Mouse (Mus musculus) brain, embryonic 14.5 days (tissue): ENCODE measurements around the gene Syngr4. TPM values are rescaled to one million over a fixed set of nuclear protein-coding genes. Genes with fewer than 3 reads are reported as not detected.
A peak's percentile ranks its signal among the peaks of the same experiment; 100 is the strongest.
"Not testable (repeated sequence)": the region's sequence is repeated elsewhere in the genome, so short reads cannot be mapped to it uniquely, and the experiment has no call there.

Source experiments
- DNase-seq: peaks from one replicate; pipeline ENCODE4 v3.0.0-alpha.2; 2011; ENCODE audit warnings: low read depth
- CTCF ChIP-seq: fragments of 200-500 bp; IDR thresholded peaks from 2 replicates; pipeline ENCODE4 v1.5.1; 2012; ENCODE audit warnings: inconsistent platforms, mild to moderate bottlenecking, moderate library complexity, borderline replicate concordance; ENCODE audit not compliant: insufficient read depth, insufficient read length; ENCODE audit errors: extremely low read depth
- POLR2A ChIP-seq: fragments of 200-500 bp; IDR thresholded peaks from 2 replicates; pipeline ENCODE4 v1.6.1; 2012; ENCODE audit warnings: mild to moderate bottlenecking, inconsistent platforms, borderline replicate concordance; ENCODE audit not compliant: poor library complexity, insufficient read depth, insufficient read length, severe bottlenecking; ENCODE audit errors: extremely low read depth
- polyA plus RNA-seq: library from polyadenylated mRNA; depleted of rRNA; stranded (reverse); fragments of >200 nt; gene quantifications from 2 replicates; pipeline ENCODE4 v1.2.3, GENCODE M21; 2012

Syngr4 gene
- polyA plus RNA-seq, 1 experiment, result 0.41 TPM

DNA sequence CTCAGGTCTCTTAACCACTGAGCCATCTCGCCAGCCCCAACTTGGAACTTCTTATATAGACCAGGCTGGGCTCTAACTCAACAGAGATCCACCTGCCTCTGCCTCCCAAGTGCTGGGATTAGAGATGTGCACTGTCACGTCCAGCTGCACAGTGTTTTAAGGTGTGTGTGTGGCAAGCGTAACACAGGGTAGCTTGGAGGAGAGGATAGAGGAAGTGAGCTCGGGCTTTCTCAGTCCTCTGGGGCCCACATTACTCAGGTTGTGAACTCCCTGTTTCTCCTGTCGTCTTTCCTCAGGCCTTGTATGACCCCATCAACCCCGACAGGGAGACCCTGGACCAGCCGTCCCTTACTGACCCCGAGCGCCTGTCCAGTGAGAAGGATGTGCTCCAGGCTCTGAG lies 10.1 kb upstream of the Syngr4 start:
- DNase-seq, result no peak
- TF ChIP-seq CTCF (no peak), POLR2A (no peak)

DNA sequence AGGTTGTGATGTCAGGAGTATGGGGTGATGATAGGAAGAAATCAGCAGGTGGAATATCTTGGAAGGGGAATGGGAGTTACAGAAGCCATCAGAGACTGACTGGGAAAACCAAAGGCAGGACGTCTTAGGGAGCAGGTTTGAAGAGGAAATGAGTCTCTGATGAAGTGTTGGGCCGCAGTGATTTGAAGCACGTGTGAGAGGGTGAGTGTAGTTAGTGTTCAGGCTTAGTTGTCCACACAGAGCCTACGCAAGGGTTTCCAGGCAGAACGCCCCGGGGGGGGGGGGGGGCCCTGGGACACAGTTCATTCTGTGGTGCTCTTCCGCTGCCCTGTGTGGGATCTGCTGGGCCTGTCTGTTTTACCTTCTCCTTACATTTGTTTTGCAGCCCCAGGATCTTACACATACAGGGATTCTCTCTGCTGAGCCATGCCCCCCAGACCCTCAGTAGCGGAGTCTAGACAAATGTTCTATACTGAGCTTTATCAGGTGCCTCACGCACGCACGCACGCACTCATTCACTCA lies 6.0 kb upstream of the Syngr4 start:
- peak; percentile 12 for DNase-seq
- no peak for TF ChIP-seq CTCF

DNA sequence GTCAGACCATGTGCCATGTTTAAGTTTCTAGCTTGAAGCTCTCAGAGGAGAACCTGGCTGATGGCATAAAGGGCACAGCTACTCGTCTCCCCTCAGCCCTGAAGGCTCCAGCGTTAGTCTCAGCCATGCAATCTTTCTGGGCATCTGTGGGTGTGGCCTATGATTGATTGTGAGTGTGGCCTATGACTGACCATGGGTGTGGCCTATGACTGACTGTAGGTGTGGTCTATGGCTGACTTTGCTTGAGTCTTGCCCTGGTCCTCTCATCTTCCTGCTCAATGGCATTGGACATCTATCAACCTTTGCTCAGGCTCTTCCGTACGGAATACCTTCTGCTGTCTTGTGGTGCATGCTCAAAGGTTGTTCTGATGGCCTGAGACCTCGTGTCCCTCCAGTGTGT lies 5.0 kb upstream of the Syngr4 start:
- no peak for DNase-seq
- no peak for TF ChIP-seq POLR2A
- no peak for TF ChIP-seq CTCF

DNA sequence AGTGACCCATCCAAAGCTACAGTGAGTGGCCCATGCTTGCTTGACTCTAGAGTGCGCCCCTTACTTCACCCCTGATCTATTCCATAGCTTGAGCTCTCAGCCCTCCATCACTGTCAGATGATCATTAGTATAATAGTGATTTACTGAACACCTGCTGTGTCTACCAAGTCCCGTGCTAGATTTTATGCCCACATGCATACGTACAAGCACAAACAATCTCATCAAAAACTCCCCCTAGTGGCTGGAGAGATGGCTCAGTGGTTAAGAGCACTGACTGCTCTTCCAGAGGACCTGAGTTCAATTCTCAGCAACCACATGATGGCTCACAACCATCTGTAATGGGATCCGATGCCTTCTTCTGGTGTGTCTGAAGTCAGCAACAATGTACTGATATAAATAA lies 1.6 kb upstream of the Syngr4 start:
- DNase-seq, result peak; percentile 52

DNA sequence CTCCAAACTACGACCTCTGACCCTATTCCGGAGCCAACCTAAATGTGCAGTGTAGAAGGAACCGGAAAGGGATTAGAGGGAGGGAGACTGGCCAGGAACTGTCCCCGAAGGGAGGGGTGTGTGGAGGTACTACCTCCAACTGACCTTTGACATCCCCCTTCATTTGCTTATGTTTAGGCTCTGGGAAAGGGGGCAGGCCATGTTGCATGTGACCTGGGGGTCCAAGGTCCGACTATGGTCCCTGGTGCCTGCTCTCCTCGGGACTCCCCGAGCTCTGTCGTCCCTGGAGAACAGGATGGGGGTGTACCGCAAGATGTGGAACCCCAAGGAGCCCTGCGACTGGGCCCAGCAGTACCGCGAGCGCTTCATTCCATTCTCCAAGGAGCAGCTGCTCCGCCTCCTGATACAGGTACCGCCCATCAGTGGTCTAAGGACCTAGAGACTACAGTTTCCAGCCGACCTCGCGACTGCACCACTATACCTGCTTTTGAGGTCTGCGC lies 794 bp upstream of the Syngr4 start:
- DNase-seq, result peak; percentile 49
- TF ChIP-seq CTCF, result no peak
- TF ChIP-seq POLR2A, result no peak

DNA sequence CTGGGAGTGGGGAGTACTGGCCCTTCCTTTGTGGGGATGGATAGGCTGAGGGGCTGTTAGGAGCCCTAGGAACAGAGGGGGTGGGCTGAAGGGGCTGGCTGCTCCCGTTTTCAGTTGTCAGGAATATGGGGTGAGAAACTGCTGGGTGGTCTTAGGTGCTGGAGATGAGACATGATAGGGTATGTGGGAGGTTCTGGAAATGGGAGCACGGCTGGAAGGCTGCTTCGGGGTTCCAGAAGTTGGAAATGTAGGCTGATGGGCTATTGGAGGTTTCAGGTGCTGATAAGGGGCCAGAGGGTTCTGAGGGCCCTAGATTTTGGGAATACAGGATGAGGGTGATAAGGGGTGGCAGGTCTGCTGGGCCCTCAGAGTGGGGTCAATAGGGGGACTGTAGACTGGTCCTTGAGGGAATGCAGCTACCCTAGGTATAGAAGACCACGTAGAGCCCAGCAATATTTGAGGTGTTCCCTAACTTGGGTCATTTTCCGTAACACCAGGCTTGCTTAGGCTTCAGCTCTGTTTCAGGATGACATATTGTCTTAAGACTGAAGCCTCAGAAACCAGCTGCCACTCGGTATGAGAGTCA lies 490 bp downstream of the Syngr4 start:
- TF ChIP-seq CTCF, result no peak
- no peak for TF ChIP-seq POLR2A
- no peak for DNase-seq

DNA sequence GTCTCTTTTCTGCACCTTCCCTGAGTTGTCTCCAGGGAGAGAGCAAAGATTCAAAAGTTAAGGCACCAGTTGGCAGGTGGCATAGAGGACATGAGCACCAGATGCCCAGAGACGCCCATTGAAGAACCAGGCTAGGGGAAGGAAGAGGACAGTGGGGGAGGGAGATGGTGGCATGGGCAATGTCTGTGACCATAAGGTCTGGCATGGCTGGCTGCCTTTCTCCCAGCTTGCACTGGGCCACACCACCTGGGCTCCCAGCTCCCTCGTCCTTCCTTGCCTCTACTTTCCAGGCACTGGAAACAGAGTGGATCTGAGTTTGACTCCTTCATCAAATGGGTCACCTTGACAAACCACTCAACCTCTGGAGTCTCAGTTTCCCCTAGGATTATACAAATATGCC lies 3.9 kb downstream of the Syngr4 start:
- TF ChIP-seq POLR2A (no peak), CTCF (no peak)
- DNase-seq, result no peak

DNA sequence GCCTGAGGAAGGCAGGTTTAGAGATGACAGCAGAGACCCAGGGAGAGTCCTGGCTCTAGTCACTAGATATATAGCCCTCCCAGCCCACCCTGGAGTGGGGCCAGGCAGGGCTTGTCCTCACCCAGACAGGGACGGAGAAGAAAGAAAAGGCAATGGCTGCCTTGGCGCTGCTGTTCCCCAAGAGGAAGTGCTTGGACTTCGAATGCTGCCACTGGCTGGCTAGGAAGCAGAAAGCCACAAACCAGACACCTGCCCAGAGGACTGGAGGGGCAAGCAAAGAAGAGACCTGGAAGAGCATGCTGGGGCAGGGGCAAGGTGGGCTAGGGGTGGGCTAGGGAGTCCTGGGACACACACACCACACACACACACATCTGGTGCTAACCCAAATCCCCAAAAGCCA lies 9.3 kb downstream of the Syngr4 start:
- no peak for TF ChIP-seq CTCF
- TF ChIP-seq POLR2A, result no peak
- DNase-seq, result no peak

DNA sequence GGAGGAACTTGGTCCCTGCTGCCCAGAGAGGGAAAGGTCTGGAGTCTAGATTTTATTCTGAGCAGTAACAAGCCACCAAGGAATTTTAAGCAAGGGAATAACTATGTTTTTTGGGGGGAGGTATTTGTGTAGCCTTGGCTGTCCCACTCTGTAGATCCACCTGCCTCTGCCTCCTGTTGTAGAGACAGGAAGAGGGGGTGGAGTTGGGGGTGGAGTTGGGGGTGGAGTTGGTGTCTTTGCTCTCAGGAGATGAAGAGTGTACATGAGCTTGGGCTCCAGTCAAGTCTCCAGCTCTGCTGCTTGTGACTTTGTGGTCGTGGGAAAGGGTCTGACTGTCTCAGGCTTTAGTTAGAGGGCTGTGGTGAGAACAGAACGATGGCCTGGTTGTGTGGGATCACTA lies 15.5 kb downstream of the Syngr4 start:
- no peak for DNase-seq
- TF ChIP-seq POLR2A (no peak), CTCF (no peak)

DNA sequence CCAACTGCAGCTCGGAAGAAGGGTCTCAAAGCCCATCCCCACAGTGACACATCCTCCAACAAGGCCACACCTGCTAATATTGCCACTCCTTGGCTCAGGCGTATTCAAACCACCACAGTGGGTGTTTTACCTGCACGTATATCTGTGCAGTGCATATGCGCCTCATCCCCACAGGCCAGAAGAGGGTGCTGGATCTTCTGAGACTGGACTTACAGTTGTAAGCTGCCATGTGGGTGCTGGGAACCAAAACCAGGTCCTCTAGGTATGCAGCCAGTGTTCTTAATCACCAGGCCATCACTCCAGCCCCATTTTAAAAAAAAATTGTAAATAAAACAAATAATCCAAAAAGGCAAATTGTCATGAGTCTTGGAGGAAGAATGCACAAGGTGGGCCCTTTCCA lies 16.0 kb downstream of the Syngr4 start:
- no peak for DNase-seq
- TF ChIP-seq POLR2A (no peak), CTCF (no peak)

DNA sequence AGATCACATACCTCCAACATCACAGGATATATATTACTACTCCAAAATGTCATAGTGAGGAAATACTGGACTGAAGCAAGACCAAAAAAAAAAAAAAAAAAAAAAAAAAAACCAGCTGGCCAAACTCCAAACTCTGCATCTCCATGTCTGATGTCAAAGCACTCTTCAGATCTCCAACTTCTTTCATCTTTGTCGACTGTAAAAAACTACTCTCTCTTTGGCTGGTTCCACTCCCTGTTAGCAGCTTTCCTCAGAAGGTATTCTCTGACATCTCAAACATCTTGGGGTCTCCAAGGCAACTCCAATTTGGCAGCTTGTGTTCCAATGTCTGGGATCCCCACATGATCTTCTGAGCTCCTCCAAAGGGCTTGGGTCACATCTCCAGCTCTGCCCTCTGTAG lies 18.2 kb downstream of the Syngr4 start, which contains the start of gene Grin2d:
Grin2d (minus strand) TSS at position 101 of the 400 bp plus-strand sequence.
- DNase-seq, result not testable (repeated sequence)

DNA sequence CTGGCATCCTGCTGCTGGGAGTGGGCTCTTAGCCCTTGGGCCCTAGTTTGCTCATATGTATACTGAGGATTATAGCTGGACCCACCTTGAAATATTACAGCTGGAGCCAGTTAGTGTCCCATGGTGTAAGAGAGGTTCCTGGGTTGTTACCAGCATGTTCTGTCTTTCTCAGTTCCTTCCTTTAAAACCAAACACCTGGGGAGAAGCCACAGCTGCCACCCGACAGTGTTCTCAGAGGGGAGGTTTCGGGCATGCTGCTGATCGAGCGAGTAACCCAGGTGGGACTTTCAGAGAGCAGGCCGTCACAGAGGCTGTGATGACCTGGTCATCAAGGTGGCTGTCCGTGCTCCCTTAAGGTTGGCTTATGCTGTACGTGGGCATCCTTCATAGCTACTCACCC lies 19.6 kb downstream of the Syngr4 start:
- TF ChIP-seq CTCF (no peak), POLR2A (no peak)
- no peak for DNase-seq

DNA sequence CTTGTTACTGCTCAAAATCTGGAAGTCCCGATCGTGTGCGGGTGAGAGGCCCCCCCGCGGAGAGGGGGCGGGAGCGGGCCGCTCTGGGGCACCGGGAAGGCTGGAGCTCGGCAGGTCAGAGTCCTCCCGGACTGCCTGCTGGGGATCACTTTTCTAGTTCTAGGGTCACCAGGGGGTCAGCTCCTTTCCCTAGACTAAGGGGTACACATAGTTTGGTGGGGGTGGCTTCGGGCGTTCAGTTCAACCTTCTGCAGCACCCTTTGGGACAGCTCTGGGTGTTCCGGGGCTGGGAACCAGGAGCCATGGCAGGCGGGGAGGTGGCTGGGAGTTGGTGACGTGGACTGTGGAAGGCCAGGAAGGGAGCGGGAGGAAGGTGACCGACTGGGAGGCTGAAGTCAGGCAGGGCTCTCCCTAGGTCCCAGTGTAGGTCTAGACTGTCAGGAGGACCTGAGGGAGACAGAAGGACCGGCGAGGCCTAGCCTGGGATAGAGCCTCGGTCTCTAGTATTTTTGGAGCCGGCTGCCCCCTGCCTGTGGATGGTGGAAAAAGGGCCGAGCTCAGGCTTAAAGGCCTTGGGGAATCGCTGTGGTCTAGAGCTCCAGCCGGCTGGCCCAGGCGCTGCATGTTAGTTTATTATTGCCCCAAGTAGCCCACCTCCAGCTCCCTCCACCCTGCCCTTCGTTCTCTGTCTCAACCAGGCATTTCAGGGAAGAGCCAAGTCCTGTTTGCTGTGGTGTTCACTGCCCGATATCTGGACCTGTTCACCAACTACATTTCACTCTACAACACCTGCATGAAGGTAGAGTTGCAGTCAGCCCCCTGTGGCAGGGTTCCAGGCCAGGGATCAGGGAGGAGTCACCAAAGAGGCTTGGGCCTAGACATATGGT lies 23.2 kb downstream of the Syngr4 start:
- TF ChIP-seq CTCF (peak; percentile 32; the same call in 1 of the 2 replicates), POLR2A (no peak)
- peak; percentile 59 for DNase-seq

DNA sequence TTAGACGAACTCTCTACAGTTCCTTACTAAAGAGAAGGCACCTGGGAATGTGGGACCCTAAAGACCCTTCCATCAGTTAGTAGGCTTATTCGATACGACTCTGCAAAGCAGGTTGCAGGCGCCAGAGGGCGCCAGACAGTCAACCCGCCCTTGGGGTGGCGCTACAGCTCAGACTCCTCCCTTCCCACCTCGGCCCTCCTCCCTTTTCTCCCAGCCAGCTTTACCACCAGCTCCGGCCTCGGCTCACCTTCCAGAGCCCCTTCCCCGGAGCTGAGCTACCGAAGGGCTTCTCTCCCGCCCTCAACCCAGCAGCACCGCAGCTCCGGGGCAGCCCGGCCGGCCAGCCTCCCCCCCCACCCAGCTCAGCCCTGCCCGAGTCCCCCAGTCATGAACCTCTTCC lies 23.9 kb downstream of the Syngr4 start, which contains the start of gene Kdelr1:
Kdelr1 (plus strand) TSS at position 149 of the 400 bp plus-strand sequence.
- peak; percentile 29; the same call in 1 of the 2 replicates for TF ChIP-seq POLR2A
- peak; percentile 100 for TF ChIP-seq CTCF
- DNase-seq, result peak; percentile 94
